Mouse (Mus musculus) heart, adult 2 months (tissue): ENCODE measurements at regions not wholly inside any gene's neighbourhood (a gene's known extent, or its start where the extent isn't known, plus 50 kb on each side); places are given as distances from the start of the nearest gene placed in this dataset.

Source experiments
- CTCF ChIP-seq: fragments of 200-600 bp; IDR thresholded peaks from 2 replicates; pipeline ENCODE4 v1.8.1; 2022; ENCODE audit warnings: antibody characterized with exemption, mild to moderate bottlenecking, moderate library complexity
- EP300 ChIP-seq: fragments of 200-500 bp; IDR thresholded peaks from 2 replicates; pipeline ENCODE4 v1.6.1; 2011; ENCODE audit warnings: low read depth, low read length, control low read depth; ENCODE audit not compliant: insufficient read depth

DNA sequence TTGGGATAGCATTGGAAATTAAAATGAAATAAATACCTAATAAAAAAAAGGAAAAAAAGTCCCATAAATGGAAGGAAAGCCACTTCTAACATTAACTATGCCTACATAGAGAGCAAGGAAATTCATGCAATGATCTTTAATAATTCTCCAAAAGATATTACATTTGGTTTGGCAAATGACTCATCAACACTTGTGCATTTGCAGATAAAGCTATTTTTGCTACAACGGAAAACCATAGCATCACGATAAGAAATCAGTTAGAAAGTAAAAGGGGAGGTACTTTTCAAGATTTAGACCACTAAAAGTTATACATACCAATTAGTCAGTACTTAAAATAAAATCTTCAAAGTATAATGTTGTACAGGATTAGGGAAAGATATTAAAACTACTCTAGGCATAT is 109.4 kb upstream of the Tom1l1 start:
- TF ChIP-seq CTCF: no peak
- TF ChIP-seq EP300: no peak
